Mouse (Mus musculus) CH12.LX (cell line): ENCODE results near the gene Coro2a.

Source experiments
- CHD1 ChIP-seq: IDR thresholded peaks from 2 replicates; pipeline ENCODE4 v1.6.1; 2012; ENCODE audit warnings: low read depth, low read length, improper control_type of control experiment, inconsistent platforms
- NRF1 ChIP-seq: IDR thresholded peaks from 2 replicates; pipeline ENCODE4 v1.6.1; 2014; ENCODE audit warnings: low read depth, mild to moderate bottlenecking, inconsistent platforms, low read length, improper control_type of control experiment, moderate library complexity
- ZNF384 ChIP-seq: IDR thresholded peaks from 2 replicates; pipeline ENCODE4 v1.6.1; 2012; ENCODE audit warnings: low read depth, low read length, improper control_type of control experiment, inconsistent platforms

GRCm38 (mm10) chr4:46635702-46636430, 33.9 kb upstream of the Coro2a start:
- no peak for TF ChIP-seq NRF1
- TF ChIP-seq ZNF384, result no peak
- no peak for TF ChIP-seq CHD1
